9 mouse cellular contexts compared by ENCODE assay signal in the genomic region with DNA sequence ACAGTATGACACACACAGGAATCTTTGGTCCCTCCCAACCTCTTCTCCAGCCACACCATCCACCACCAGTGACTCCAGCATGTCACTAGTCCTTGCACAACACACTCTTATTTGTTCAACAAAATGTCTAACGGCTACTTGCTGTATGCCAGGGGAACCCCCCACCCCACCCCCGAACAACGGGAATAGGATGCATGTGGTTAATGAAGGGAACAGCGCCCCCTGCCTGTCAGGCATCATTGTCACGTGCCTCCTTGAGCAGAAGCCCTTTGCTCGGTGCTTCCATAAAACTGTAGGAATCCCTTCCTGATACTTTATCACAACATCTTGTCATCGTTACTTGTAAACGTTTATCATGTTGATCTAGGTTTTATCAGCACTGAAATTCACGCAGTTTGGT. TPM values are rescaled to one million over a fixed set of nuclear protein-coding genes. Genes with fewer than 3 reads are reported as not detected.
A peak's percentile ranks its signal among the peaks of the same experiment; 100 is the strongest.
DNase-seq lines count a peak whose midpoint lies in the region; ATAC-seq and TF ChIP-seq lines count a peak whose summit lies in the region.
"Had no signal": no experiment of that assay in that cellular context is flagged by ENCODE, and none has a peak within 500 bp of the region (broad histone marks: within the 10 kb centered on the region; RNA-seq: fewer than 3 reads in every experiment).

No protein-coding gene starts in this region.

- no peaks in the 10 kb centered on the region for H3K36me3 ChIP-seq in liver, adult 2 months (ENCODE audit: control insufficient read depth, insufficient read depth, low read length)
- H3K36me3 ChIP-seq in liver, embryonic 12.5 days, result no peaks in the 10 kb centered on the region

- H3K27me3 ChIP-seq in liver, adult 2 months (ENCODE audit: control insufficient read depth, insufficient read depth, low read length), result 0 out of 2 replicates have a peak, but pooled peaks cover 4% of the 10 kb centered on the region
- peaks cover 38% of the 10 kb centered on the region for H3K27me3 ChIP-seq in liver, embryonic 12.5 days (replicated peaks)

- ATAC-seq in liver, embryonic 12.5 days, result no peak

- TF ChIP-seq CTCF in liver, adult 2 months (IDR thresholded peaks at IDR 0.05; ENCODE audit: low read depth, low read length), result peak; percentile 63
- peak; percentile 35; the same call in 1 of the 2 replicates for TF ChIP-seq CTCF in olfactory bulb, adult 2 months (IDR thresholded peaks at IDR 0.05; ENCODE audit: insufficient read depth, low read depth, low read length)

- no peaks in the 10 kb centered on the region for H3K9me3 ChIP-seq in liver, embryonic 12.5 days (replicated peaks)

- H3K27ac ChIP-seq in liver, adult 2 months (replicated peaks; ENCODE audit: insufficient read depth, low read depth, low read length), result no peak overlapping the region
- no peak overlapping the region for H3K27ac ChIP-seq in liver, embryonic 12.5 days
- H3K27ac ChIP-seq in olfactory bulb, adult 2 months (ENCODE audit: insufficient read depth, low read depth, low read length), result no peak overlapping the region

- H3K4me2 ChIP-seq in liver, embryonic 12.5 days, result no peak overlapping the region

- WGBS in liver, adult 2 months, result 42% methylated on average over 9 of the region's 9 CpGs
- WGBS in liver, embryonic 12.5 days (ENCODE audit: insufficient replicate concordance), result 36% methylated on average over 9 of the region's 9 CpGs
- 63% methylated on average over 9 of the region's 9 CpGs for WGBS in olfactory bulb, adult 2 months

- no peaks in the 10 kb centered on the region for H3K79me2 ChIP-seq in liver, adult 2 months (ENCODE audit: control insufficient read depth, insufficient read depth, low read length)

- DNase-seq in cerebellum, adult 18-20 months, result peak; percentile 4 to 15
- no peak for DNase-seq in cerebellum, adult 11 months
- no peak for DNase-seq in liver, adult 2 months (ENCODE audit: extremely low read depth, low read depth, low spot score)
- DNase-seq in embryo, embryonic 11 days, result peak; percentile 40
- no peak for DNase-seq in frontal cortex, postnatal 36 days (ENCODE audit: low spot score in 2 of 2)
- DNase-seq in frontal cortex, postnatal 14 days (ENCODE audit: low spot score in 2 of 2), result no peak

- H3K9ac ChIP-seq in liver, adult 2 months (ENCODE audit: low read depth, low read length), result no peak overlapping the region
- no peak overlapping the region for H3K9ac ChIP-seq in liver, embryonic 12.5 days

- no peaks in the 10 kb centered on the region for H3K4me1 ChIP-seq in liver, adult 2 months (ENCODE audit: control insufficient read depth, insufficient read depth, low read length)
- H3K4me1 ChIP-seq in liver, embryonic 12.5 days, result peaks cover 9% of the 10 kb centered on the region
- H3K4me1 ChIP-seq in olfactory bulb, adult 2 months (ENCODE audit: control insufficient read depth, insufficient read depth, low read length), result 0 out of 2 replicates have a peak, but pooled peaks cover 6% of the 10 kb centered on the region

- TF ChIP-seq POLR2A in liver, adult 2 months (IDR thresholded peaks at IDR 0.05; ENCODE audit: extremely low read depth, insufficient read depth, low read length), result no peak
- TF ChIP-seq POLR2A in olfactory bulb, adult 2 months (IDR thresholded peaks at IDR 0.05; ENCODE audit: insufficient read depth, low read depth, low read length), result no peak

- no peak overlapping the region for H3K4me3 ChIP-seq in liver, adult 2 months (ENCODE audit: insufficient read depth, low read depth, low read length)
- no peak overlapping the region for H3K4me3 ChIP-seq in liver, embryonic 12.5 days
- no peak overlapping the region for H3K4me3 ChIP-seq in olfactory bulb, adult 2 months (ENCODE audit: insufficient read depth, low read depth, low read length)

RNA-seq across cellular contexts. Expression of a gene that starts 14.3 kb away (rescaled TPM):
- total RNA-seq in liver, adult 2 months (2014; rRNA removed), result 0.18 and 0.20 TPM in 2 replicates
- 0.05 and 0.13 TPM in 2 replicates for polyA plus RNA-seq in liver, adult 2 months (2012; rRNA removed)
- 0.18 and 0.26 TPM in 2 replicates for polyA plus RNA-seq in liver, embryonic 12.5 days (2016; fragmentation: Nextera tagmentation; extraction: Ambion mirVana)
- not detected in 2 replicates for polyA plus RNA-seq in olfactory bulb, adult 2 months (2012; ENCODE audit: insufficient read depth, insufficient read length, low replicate concordance, missing spikeins)

RNA-seq across cellular contexts. Expression of a gene that starts 28.1 kb away (rescaled TPM):
- not detected in 2 replicates for total RNA-seq in liver, adult 2 months (2014; rRNA removed)
- not detected in 2 replicates for polyA plus RNA-seq in liver, adult 2 months (2012; rRNA removed)
- polyA plus RNA-seq in liver, embryonic 12.5 days (2016; fragmentation: Nextera tagmentation; extraction: Ambion mirVana), result 0.24 and 0.33 TPM in 2 replicates
- polyA plus RNA-seq in olfactory bulb, adult 2 months (2012; ENCODE audit: insufficient read depth, insufficient read length, low replicate concordance, missing spikeins), result not detected in 2 replicates

RNA-seq across cellular contexts. Expression of a gene that starts 45.6 kb away (rescaled TPM):
- not detected in 2 replicates for total RNA-seq in liver, adult 2 months (2014; rRNA removed)
- not detected in 2 replicates for polyA plus RNA-seq in liver, adult 2 months (2012; rRNA removed)
- polyA plus RNA-seq in liver, embryonic 12.5 days (2016; fragmentation: Nextera tagmentation; extraction: Ambion mirVana), result 0.05 and 0.07 TPM in 2 replicates
- polyA plus RNA-seq in olfactory bulb, adult 2 months (2012; ENCODE audit: insufficient read depth, insufficient read length, low replicate concordance, missing spikeins), result not detected in 2 replicates
- total RNA-seq: heart, postnatal 14 days had no signal

RNA-seq across cellular contexts. Expression of a gene that starts 47.4 kb away (rescaled TPM):
- 0.83 and 1.7 TPM in 2 replicates for total RNA-seq in liver, adult 2 months (2014; rRNA removed)
- 2.8 TPM in 2 replicates for polyA plus RNA-seq in liver, adult 2 months (2012; rRNA removed)
- polyA plus RNA-seq in liver, embryonic 12.5 days (2016; fragmentation: Nextera tagmentation; extraction: Ambion mirVana), result 0.94 and 1.2 TPM in 2 replicates
- 176 TPM in 1 of 2 replicates, not detected in the other for polyA plus RNA-seq in olfactory bulb, adult 2 months (2012; ENCODE audit: insufficient read depth, insufficient read length, low replicate concordance, missing spikeins)

RNA-seq across cellular contexts. Expression of a gene that starts 48.5 kb away (rescaled TPM):
- not detected in 2 replicates for total RNA-seq in liver, adult 2 months (2014; rRNA removed)
- not detected in 2 replicates for polyA plus RNA-seq in liver, adult 2 months (2012; rRNA removed)
- polyA plus RNA-seq in liver, embryonic 12.5 days (2016; fragmentation: Nextera tagmentation; extraction: Ambion mirVana), result 0.15 and 0.18 TPM in 2 replicates
- not detected in 2 replicates for polyA plus RNA-seq in olfactory bulb, adult 2 months (2012; ENCODE audit: insufficient read depth, insufficient read length, low replicate concordance, missing spikeins)
- total RNA-seq: heart, postnatal 14 days had no signal

Comparison
In these comparisons a context has a peak if more than half of its experiments do, and no peak if none do; other contexts are left out.
1. DNase-seq: peak in cerebellum, adult 18-20 months (2 of 2) and embryo, embryonic 11 days (single experiment); none in cerebellum, adult 11 months (single experiment), liver, adult 2 months (single experiment), frontal cortex, postnatal 36 days (0 of 2) and frontal cortex, postnatal 14 days (0 of 2).